Mouse (Mus musculus) heart, adult 2 months (tissue): ENCODE measurements around the gene Foxr1.

Experiments used
- CTCF ChIP-seq: fragments of 200-600 bp; IDR thresholded peaks from 2 replicates; pipeline ENCODE4 v1.8.1; 2022; ENCODE audit warnings: antibody characterized with exemption, mild to moderate bottlenecking, moderate library complexity
- EP300 ChIP-seq: fragments of 200-500 bp; IDR thresholded peaks from 2 replicates; pipeline ENCODE4 v1.6.1; 2011; ENCODE audit warnings: low read depth, low read length, control low read depth; ENCODE audit not compliant: insufficient read depth
- POLR2A ChIP-seq: fragments of 200-500 bp; IDR thresholded peaks from 2 replicates; pipeline ENCODE4 v1.6.1; 2011; ENCODE audit warnings: mild to moderate bottlenecking, low read depth, low read length, control low read depth; ENCODE audit not compliant: insufficient read depth

- TF ChIP-seq POLR2A (peak; percentile 78), CTCF (peak; percentile 98), EP300 (peak; percentile 49; the same call in 1 of the 2 replicates)
These were observed 23.0 kb downstream of the Foxr1 start for GRCm38 (mm10) chr9:44417892-44418363.
